Mouse (Mus musculus) erythroblast, embryonic 14.5 days (primary cell): ENCODE measurements around the gene Fmod. TPM values are rescaled to one million over a fixed set of nuclear protein-coding genes. Genes with fewer than 3 reads are reported as not detected.

Experiments used
- H3K27me3 ChIP-seq: 2 replicates; pipeline ENCODE4 v1.6.1; 2012; ENCODE audit warnings: inconsistent platforms; ENCODE audit not compliant: control insufficient read depth
- H3K36me3 ChIP-seq: 2 replicates; pipeline ENCODE4 v1.6.1; 2012; ENCODE audit warnings: mild to moderate bottlenecking, inconsistent platforms; ENCODE audit not compliant: control insufficient read depth
- H3K4me1 ChIP-seq: 2 replicates; pipeline ENCODE4 v1.6.1; 2012; ENCODE audit warnings: inconsistent platforms; ENCODE audit not compliant: control insufficient read depth
- H3K4me3 ChIP-seq: replicated peaks from 2 replicates; pipeline ENCODE3; 2012; ENCODE audit warnings: moderate library complexity, mild to moderate bottlenecking, inconsistent platforms
- H3K9me3 ChIP-seq: 2 replicates; pipeline ENCODE4 v1.6.1; 2012; ENCODE audit warnings: low read length, inconsistent platforms, mixed read lengths; ENCODE audit not compliant: control insufficient read depth
- GATA1 ChIP-seq: IDR thresholded peaks from 2 replicates; pipeline ENCODE4 v1.6.1; 2012; ENCODE audit warnings: low read length, inconsistent platforms, mixed read lengths
- TAL1 ChIP-seq: IDR thresholded peaks from 3 replicates; pipeline ENCODE4 v1.6.1; 2012; ENCODE audit warnings: low read length, inconsistent platforms, mixed read lengths
- polyA plus RNA-seq: library from polyadenylated mRNA; stranded (reverse); fragments of >175 nt; gene quantifications from 2 replicates; pipeline ENCODE4 v1.2.3, GENCODE M21; 2012

The Fmod gene
- polyA plus RNA-seq, 1 experiment, result not detected

- Histone ChIP-seq H3K9me3 (no peaks in the 10 kb centered on the region), H3K36me3 (peaks cover 53% of the 10 kb centered on the region), H3K27me3 (no peaks in the 10 kb centered on the region), H3K4me1 (peaks cover 82% of the 10 kb centered on the region), H3K4me3 (peak overlapping the region; percentile 67)
- TF ChIP-seq GATA1 (peak; percentile 79), TAL1 (peak; percentile 50; the same call in 2 of the 3 replicates)
Observed at GRCm38 (mm10) chr1:134078061-134078795, 41.2 kb downstream of the Fmod start.

- Histone ChIP-seq H3K4me1 (peaks cover 82% of the 10 kb centered on the region), H3K27me3 (no peaks in the 10 kb centered on the region), H3K36me3 (peaks cover 47% of the 10 kb centered on the region), H3K4me3 (peak within 1 kb of the TSS; percentile 67), H3K9me3 (no peaks in the 10 kb centered on the region)
- TF ChIP-seq GATA1 (no peak), TAL1 (no peak)
Observed at GRCm38 (mm10) chr1:134078802-134079476, 41.9 kb downstream of the Fmod start, which contains the start of gene Btg2. TSS of gene Btg2 (minus strand) at chr1:134079120.

GRCm38 (mm10) chr1:134079477-134080163 lies 42.6 kb downstream of the Fmod start:
- H3K27me3 ChIP-seq, result no peaks in the 10 kb centered on the region
- TF ChIP-seq TAL1 (no peak), GATA1 (no peak)
- H3K36me3 ChIP-seq, result peaks cover 40% of the 10 kb centered on the region
- peak overlapping the region; percentile 67 for H3K4me3 ChIP-seq
- H3K4me1 ChIP-seq, result peaks cover 82% of the 10 kb centered on the region
- H3K9me3 ChIP-seq, result no peaks in the 10 kb centered on the region

GRCm38 (mm10) chr1:134080406-134080805 lies 43.4 kb downstream of the Fmod start:
- H3K4me3 ChIP-seq, result no peak overlapping the region
- peaks cover 32% of the 10 kb centered on the region for H3K36me3 ChIP-seq
- no peaks in the 10 kb centered on the region for H3K27me3 ChIP-seq
- TF ChIP-seq TAL1 (no peak), GATA1 (no peak)
- no peaks in the 10 kb centered on the region for H3K9me3 ChIP-seq
- H3K4me1 ChIP-seq, result peaks cover 82% of the 10 kb centered on the region

- peaks cover 2% of the 10 kb centered on the region; the same call in 1 of the 2 replicates for H3K27me3 ChIP-seq
- TF ChIP-seq TAL1 (no peak), GATA1 (no peak)
- peaks cover 27% of the 10 kb centered on the region for H3K36me3 ChIP-seq
- H3K4me1 ChIP-seq, result peaks cover 82% of the 10 kb centered on the region
- H3K9me3 ChIP-seq, result no peaks in the 10 kb centered on the region
- no peak overlapping the region for H3K4me3 ChIP-seq
Observed at GRCm38 (mm10) chr1:134080881-134081450, 43.9 kb downstream of the Fmod start.

- Histone ChIP-seq H3K27me3 (peaks cover 2% of the 10 kb centered on the region; the same call in 1 of the 2 replicates), H3K4me3 (peak overlapping the region; percentile 16), H3K36me3 (peaks cover 6% of the 10 kb centered on the region), H3K9me3 (no peaks in the 10 kb centered on the region), H3K4me1 (peaks cover 90% of the 10 kb centered on the region)
- TF ChIP-seq GATA1 (peak; percentile 87), TAL1 (peak; percentile 84)
Observed at GRCm38 (mm10) chr1:134082987-134083516, 46.0 kb downstream of the Fmod start.

- Histone ChIP-seq H3K27me3 (peaks cover 2% of the 10 kb centered on the region; the same call in 1 of the 2 replicates), H3K36me3 (no peaks in the 10 kb centered on the region; the same call in 1 of the 2 replicates), H3K4me3 (no peak overlapping the region), H3K9me3 (no peaks in the 10 kb centered on the region), H3K4me1 (peaks cover 96% of the 10 kb centered on the region)
- TF ChIP-seq TAL1, result no peak
- TF ChIP-seq GATA1, result no peak
Observed at GRCm38 (mm10) chr1:134083676-134084075, 46.6 kb downstream of the Fmod start.

- TF ChIP-seq GATA1, result no peak
- TF ChIP-seq TAL1, result no peak
- H3K36me3 ChIP-seq, result no peaks in the 10 kb centered on the region
- no peak overlapping the region for H3K4me3 ChIP-seq
- no peaks in the 10 kb centered on the region for H3K9me3 ChIP-seq
- H3K27me3 ChIP-seq, result peaks cover 2% of the 10 kb centered on the region; the same call in 1 of the 2 replicates
- H3K4me1 ChIP-seq, result peaks cover 100% of the 10 kb centered on the region
Observed at GRCm38 (mm10) chr1:134084128-134084527, 47.1 kb downstream of the Fmod start.
